Mouse (Mus musculus) liver, adult 2 months (tissue): ENCODE measurements around the gene Vps13d.

Experiments
- CTCF ChIP-seq: fragments of 200-500 bp; IDR thresholded peaks from 2 replicates; pipeline ENCODE4 v1.5.1; 2011; ENCODE audit warnings: low read depth, low read length, control low read depth
- POLR2A ChIP-seq: fragments of 200-500 bp; IDR thresholded peaks from 2 replicates; pipeline ENCODE4 v1.6.1; 2011; ENCODE audit warnings: low read length, control low read depth; ENCODE audit not compliant: insufficient read depth; ENCODE audit errors: extremely low read depth

DNA sequence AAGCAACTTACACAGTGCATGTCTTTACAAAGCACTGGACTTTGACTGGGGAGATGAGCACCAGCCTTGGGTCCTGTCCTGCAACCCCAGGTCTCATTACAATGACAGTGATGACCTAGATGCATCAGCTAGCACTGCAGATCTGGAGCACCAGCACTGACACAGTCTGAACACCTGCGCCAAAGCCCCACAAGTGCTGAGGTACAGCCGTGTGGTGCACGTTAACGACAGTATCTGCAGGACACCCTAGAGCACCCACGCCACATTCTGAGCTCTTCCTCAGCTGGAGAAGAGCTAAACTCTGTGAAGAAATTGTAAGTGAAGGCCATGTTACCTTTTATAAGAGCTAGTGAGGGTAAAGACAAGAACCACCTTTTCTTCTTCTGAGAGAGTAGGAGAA lies 172.0 kb downstream of the Vps13d start:
- no peak for TF ChIP-seq POLR2A
- no peak for TF ChIP-seq CTCF
